Mouse (Mus musculus) thymus, adult 18-20 months (tissue): ENCODE measurements at regions not wholly inside any gene's neighbourhood (a gene's known extent, or its start where the extent isn't known, plus 50 kb on each side); places are given as distances from the start of the nearest gene placed in this dataset.

Experiments
- DNase-seq, 2 experiments: peaks; one replicate each; pipeline ENCODE4 v3.0.0; 2022; ENCODE audit warnings: mixed read lengths in 2 of 2

DNA sequence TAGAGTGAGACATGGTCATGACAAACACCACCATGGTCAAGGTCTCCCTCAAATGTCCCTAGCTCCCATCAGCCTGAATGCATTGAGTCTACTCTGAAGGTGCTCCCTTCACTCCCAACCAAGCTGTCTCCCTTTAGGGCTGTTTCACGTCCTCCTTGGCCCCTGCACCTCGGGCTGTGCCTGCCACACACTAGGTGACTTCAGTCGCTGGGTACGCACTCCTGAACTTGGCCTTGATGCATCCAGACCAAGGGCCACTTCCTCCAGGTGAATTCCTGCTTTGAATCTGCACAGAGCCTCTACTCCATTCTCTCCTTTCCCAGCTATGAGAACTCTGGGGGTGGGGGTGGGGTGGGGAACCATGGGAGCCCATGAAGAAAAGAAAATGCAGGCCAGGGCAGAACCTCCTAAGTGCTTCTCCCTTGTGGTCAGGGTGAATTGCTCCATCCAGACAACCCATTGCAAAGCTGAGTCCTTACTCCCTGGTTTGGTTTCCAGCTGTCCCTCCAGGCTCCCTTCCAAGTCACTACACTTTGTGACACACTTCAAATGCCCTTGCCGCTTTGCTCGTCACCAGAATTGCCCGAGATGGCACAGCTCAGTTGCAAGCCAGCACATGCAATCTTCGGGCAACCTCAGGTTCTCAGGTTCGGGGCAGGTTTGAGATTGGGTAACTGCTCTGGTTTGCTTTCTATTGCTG, 65.3 kb upstream of the 1700021F07Rik start:
- DNase-seq = peak in 1 of 2 experiments; percentile 2

DNA sequence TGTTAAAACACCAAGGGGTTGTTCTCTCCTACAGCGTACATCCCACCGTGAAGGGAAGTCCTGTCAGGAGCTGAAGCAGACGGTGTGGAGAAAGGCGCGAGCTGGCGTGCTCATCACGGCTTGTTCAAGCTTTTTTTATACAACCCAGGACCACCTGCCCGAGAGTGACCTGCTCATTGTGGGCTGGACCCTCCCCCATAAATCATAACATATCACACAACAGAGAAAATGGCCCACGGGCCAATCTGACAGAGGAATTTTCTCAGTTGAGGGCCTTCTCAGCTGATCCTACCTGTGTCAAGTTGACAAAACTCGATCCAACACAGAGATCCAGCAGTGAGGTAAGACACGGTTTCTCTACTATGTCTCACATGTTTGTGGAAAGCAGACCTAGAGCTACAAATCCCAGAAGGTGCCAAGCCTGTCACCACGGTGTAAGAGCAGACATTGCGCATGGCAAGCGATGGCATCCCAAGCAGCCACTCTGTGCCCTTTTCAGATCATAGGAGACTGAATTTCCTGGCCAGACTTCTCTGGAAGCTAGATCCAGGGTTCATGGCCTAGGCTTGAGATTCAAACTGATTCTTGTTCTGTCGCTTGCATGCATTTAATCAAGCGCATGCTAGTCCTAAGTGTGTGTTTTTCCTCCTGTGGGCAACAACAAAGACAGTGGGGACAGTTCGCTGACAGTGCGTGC, 64.6 kb upstream of the 1700021F07Rik start:
- no peak for DNase-seq

- peak in 1 of 2 experiments; percentile 2 for DNase-seq
Measured at GRCm38 (mm10) chr2:173458861-173459260, 63.5 kb upstream of the 1700021F07Rik start.

DNA sequence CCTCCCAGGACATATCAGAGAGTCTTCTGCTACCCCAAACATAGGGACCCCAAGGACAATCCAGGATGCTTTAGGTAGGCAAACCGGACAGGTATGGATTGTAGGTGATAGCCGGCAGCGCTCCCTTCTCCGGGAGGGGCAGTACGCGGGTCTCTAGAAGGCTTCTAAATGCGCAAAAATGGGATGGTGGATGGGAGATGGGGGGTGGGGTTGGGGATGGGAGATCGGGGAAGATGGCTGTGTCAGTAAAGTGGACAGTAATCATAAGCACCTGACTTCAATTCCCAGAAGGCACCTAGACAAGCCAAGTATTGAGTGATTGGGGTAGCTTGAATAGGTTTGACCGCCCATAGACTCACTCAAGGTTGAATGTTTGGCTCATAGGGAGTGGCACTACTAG, 59.1 kb upstream of the 1700021F07Rik start:
- no peak for DNase-seq

GRCm38 (mm10) chr2:173464562-173464961, 57.8 kb upstream of the 1700021F07Rik start:
- no peak for DNase-seq

DNA sequence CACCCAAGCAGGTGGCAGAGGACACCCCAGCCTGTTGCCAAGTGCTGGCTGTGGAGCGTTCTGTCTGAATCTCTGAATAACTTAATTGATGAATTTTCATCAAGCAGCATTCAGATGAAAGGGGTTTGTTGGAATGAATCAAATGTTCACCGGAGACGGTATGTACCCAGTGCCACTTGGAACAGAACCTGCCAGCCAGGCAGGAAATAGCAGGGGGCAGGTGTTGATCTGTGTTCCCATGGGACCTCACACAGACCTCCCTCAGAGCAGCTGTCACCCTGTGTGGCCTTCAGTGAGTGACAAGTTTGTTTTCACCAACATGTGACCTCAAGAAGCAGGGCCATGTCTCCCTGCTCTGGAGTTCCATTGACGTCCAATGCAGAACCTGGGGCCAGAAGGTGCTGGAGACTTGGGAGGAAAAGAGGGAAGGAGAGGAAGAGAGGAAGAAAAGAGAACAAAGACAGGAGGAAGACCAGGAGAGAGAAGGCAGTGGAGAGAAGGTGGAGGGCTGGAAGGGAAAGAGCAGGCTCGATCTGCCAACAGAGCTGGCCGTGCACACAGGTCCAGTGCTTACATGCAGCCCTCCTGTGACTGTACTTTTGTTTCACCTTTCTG, 57.3 kb upstream of the 1700021F07Rik start:
- no peak for DNase-seq

GRCm38 (mm10) chr2:173468136-173468535, 54.2 kb upstream of the 1700021F07Rik start:
- no peak for DNase-seq

GRCm38 (mm10) chr2:173469756-173470155, 52.6 kb upstream of the 1700021F07Rik start:
- DNase-seq = peak; percentile 49 to 78
